Mouse (Mus musculus) liver (tissue): ENCODE results near the gene Stap1.

Source experiments
- DNase-seq: peaks from one replicate; pipeline ENCODE4 v3.0.0-alpha.2; 2020; ENCODE audit warnings: mixed read lengths

Stap1 gene

GRCm38 (mm10) chr5:86129828-86130227 is 58.3 kb downstream of the Stap1 start:
- no peak for DNase-seq
